Mouse (Mus musculus): ENCODE measurements around the gene Cd177. TPM values are rescaled to one million over a fixed set of nuclear protein-coding genes. Genes with fewer than 3 reads are reported as not detected.

The Cd177 gene
- polyA plus RNA-seq (2015; fragmentation: Nextera tagmentation; extraction: Ambion mirVana): 0.82 TPM in 1 of 2 replicates, not detected in the other

GRCm38 (mm10) chr7:24760211-24760610 is at the start of gene Cd177:
Gene Cd177 (minus strand): TSS chr7:24760311.

GRCm38 (mm10) chr7:24776918-24777317 is 16.8 kb upstream of the Cd177 start, which contains the start of gene Ceacam10:
Gene Ceacam10 (plus strand): TSS chr7:24777206.

GRCm38 (mm10) chr7:24726808-24727207 is 33.3 kb downstream of the Cd177 start, which contains the start of gene Gm4763:
Gene Gm4763 (minus strand): TSS chr7:24726908.

GRCm38 (mm10) chr7:24708832-24709292 is 51.2 kb downstream of the Cd177 start, which contains the start of gene BC049730:
Gene BC049730 (plus strand): TSS chr7:24709242.

Other genes with a start within 250 kb of the Cd177 start
- gene AC161166.1, start 247.9 kb downstream of the Cd177 start, polyA plus RNA-seq (2015; fragmentation: Nextera tagmentation; extraction: Ambion mirVana): 0.11 TPM in 1 of 2 replicates, not detected in the other
- 3.1 and 3.2 TPM in 2 replicates for gene Irgq, start 229.6 kb downstream of the Cd177 start, polyA plus RNA-seq (2015; fragmentation: Nextera tagmentation; extraction: Ambion mirVana)
- 0.19 TPM in 1 of 2 replicates, not detected in the other for gene Pinlyp, start 214.2 kb downstream of the Cd177 start, polyA plus RNA-seq (2015; fragmentation: Nextera tagmentation; extraction: Ambion mirVana)
- gene Xrcc1, start 214.0 kb downstream of the Cd177 start, polyA plus RNA-seq (2015; fragmentation: Nextera tagmentation; extraction: Ambion mirVana): 33.5 and 36.6 TPM in 2 replicates
- 82.4 and 97.2 TPM in 2 replicates for gene Ethe1, start 172.8 kb downstream of the Cd177 start, polyA plus RNA-seq (2015; fragmentation: Nextera tagmentation; extraction: Ambion mirVana)
- 3.2 and 3.6 TPM in 2 replicates for gene Zfp575, start 172.7 kb downstream of the Cd177 start, polyA plus RNA-seq (2015; fragmentation: Nextera tagmentation; extraction: Ambion mirVana)
- 0.47 and 0.49 TPM in 2 replicates for gene Phldb3, start 149.5 kb downstream of the Cd177 start, polyA plus RNA-seq (2015; fragmentation: Nextera tagmentation; extraction: Ambion mirVana)
- gene Lypd3, start 123.8 kb downstream of the Cd177 start, polyA plus RNA-seq (2015; fragmentation: Nextera tagmentation; extraction: Ambion mirVana): 8.4 and 12.9 TPM in 2 replicates
- gene Tex101, start 83.6 kb downstream of the Cd177 start, polyA plus RNA-seq (2015; fragmentation: Nextera tagmentation; extraction: Ambion mirVana): not detected in 2 replicates
- gene BC049730, start 51.1 kb downstream of the Cd177 start, polyA plus RNA-seq (2015; fragmentation: Nextera tagmentation; extraction: Ambion mirVana): not detected in 2 replicates
- gene Gm4763, start 33.4 kb downstream of the Cd177 start, polyA plus RNA-seq (2015; fragmentation: Nextera tagmentation; extraction: Ambion mirVana): not detected in 2 replicates
- 0.45 TPM in 1 of 2 replicates, not detected in the other for gene Ceacam10, start 16.9 kb upstream of the Cd177 start, polyA plus RNA-seq (2015; fragmentation: Nextera tagmentation; extraction: Ambion mirVana)
- 10.0 and 14.4 TPM in 2 replicates for gene Gm9844, start 101.9 kb upstream of the Cd177 start, polyA plus RNA-seq (2015; fragmentation: Nextera tagmentation; extraction: Ambion mirVana)
- not detected in 2 replicates for gene Lypd4, start 109.6 kb upstream of the Cd177 start, polyA plus RNA-seq (2015; fragmentation: Nextera tagmentation; extraction: Ambion mirVana)
- not detected in 2 replicates for gene Dmrtc2, start 109.7 kb upstream of the Cd177 start, polyA plus RNA-seq (2015; fragmentation: Nextera tagmentation; extraction: Ambion mirVana)
- gene Rps19, start 124.1 kb upstream of the Cd177 start, polyA plus RNA-seq (2015; fragmentation: Nextera tagmentation; extraction: Ambion mirVana): 1,704 and 2,076 TPM in 2 replicates
- gene Cd79a, start 137.1 kb upstream of the Cd177 start, polyA plus RNA-seq (2015; fragmentation: Nextera tagmentation; extraction: Ambion mirVana): 0.23 and 0.60 TPM in 2 replicates
- 58.8 and 65.4 TPM in 2 replicates for gene Arhgef1, start 142.6 kb upstream of the Cd177 start, polyA plus RNA-seq (2015; fragmentation: Nextera tagmentation; extraction: Ambion mirVana)
- not detected in 2 replicates for gene Gm4881, start 184.2 kb upstream of the Cd177 start, polyA plus RNA-seq (2015; fragmentation: Nextera tagmentation; extraction: Ambion mirVana)
- 315 and 376 TPM in 2 replicates for gene Rabac1, start 212.4 kb upstream of the Cd177 start, polyA plus RNA-seq (2015; fragmentation: Nextera tagmentation; extraction: Ambion mirVana)
- gene Atp1a3, start 245.6 kb upstream of the Cd177 start, polyA plus RNA-seq (2015; fragmentation: Nextera tagmentation; extraction: Ambion mirVana): 1.2 and 4.7 TPM in 2 replicates

All from urinary bladder, postnatal 0 days (tissue).